Mouse (Mus musculus): ENCODE measurements around the gene Olfr1373.

- TF ChIP-seq CTCF (conservative IDR thresholded peaks at IDR 0.05; ENCODE audit: low read length) (no peak), POU5F1 (IDR thresholded peaks at IDR 0.05; ENCODE audit: borderline replicate concordance, low read length) (no peak), NANOG (IDR thresholded peaks at IDR 0.05; ENCODE audit: borderline replicate concordance, low read length) (no peak)
Measured at GRCm38 (mm10) chr11:52097596-52097995, 47.7 kb downstream of the Olfr1373 start.

All from E14TG2a.4 (cell line).